Comparison of ENCODE assay signal across 7 mouse cellular contexts in the genomic region with DNA sequence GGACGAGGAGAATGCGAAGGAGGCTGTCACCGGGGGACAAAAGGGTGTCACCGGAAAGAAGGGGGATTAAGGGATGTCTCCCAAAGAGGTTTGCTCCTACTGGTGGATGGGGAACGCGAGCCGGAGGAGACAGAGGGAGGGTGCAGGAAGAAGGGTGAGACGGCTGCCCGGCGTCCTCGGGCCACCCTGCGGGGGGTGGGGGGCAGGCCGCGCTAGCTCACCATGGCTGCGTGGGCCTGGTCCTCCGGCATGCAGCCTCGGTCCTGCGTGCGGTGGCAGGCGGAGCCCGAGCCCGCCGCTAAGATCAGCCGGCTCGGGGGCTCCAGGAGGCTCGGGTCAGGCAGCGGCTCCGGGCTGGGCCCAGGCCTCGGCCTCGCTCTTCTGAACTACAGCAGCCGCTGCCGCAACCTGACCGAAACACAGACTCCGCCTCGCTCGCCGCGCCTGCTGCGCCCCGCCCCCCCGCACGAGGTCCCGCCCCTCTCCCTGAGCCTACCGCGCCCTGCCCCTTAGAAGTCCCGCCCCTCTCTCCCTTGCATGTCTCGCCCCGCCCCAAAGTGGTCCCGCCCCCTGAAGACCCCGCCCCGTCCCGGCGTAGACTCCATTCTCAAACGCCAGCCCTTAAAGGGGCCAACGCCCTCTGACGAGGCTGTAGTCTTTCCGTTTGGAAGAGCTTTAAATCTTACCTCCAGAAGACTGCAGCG. TPM values are rescaled to one million over a fixed set of nuclear protein-coding genes. Genes with fewer than 3 reads are reported as not detected.
DNase-seq lines count a peak whose midpoint lies in the region; ATAC-seq lines count a peak whose summit lies in the region.

A gene (minus strand): TSS at position 427 of the 704 bp plus-strand sequence.

- no peaks in the 10 kb centered on the region for H3K27me3 ChIP-seq in intestine, embryonic 14.5 days (replicated peaks; ENCODE audit: control insufficient read depth, insufficient read depth, low read length)
- H3K27me3 ChIP-seq in midbrain, embryonic 11.5 days (ENCODE audit: control insufficient read depth, insufficient read depth, low read length) = no peaks in the 10 kb centered on the region

- H3K9ac ChIP-seq in intestine, embryonic 14.5 days (ENCODE audit: low read length) = peak within 1 kb of the TSS; percentile 85
- H3K9ac ChIP-seq in midbrain, embryonic 11.5 days (ENCODE audit: low read length) = peak within 1 kb of the TSS; percentile 92

- WGBS in intestine, embryonic 14.5 days = under 1% methylated on average over 45 of the region's 58 CpGs
- under 1% methylated on average over 52 of the region's 58 CpGs for WGBS in midbrain, embryonic 11.5 days

- H3K4me3 ChIP-seq in intestine, embryonic 14.5 days (ENCODE audit: low read depth, low read length) = peak within 1 kb of the TSS; percentile 83
- H3K4me3 ChIP-seq in midbrain, embryonic 11.5 days (ENCODE audit: low read depth, low read length) = peak within 1 kb of the TSS; percentile 88

- H3K4me2 ChIP-seq in intestine, embryonic 14.5 days (ENCODE audit: low read length) = peak within 1 kb of the TSS; percentile 76
- peak within 1 kb of the TSS; percentile 77 for H3K4me2 ChIP-seq in midbrain, embryonic 11.5 days

- no peaks in the 10 kb centered on the region for H3K36me3 ChIP-seq in intestine, embryonic 14.5 days (ENCODE audit: control insufficient read depth, insufficient read depth, low read length)
- no peaks in the 10 kb centered on the region for H3K36me3 ChIP-seq in midbrain, embryonic 11.5 days (ENCODE audit: control insufficient read depth, insufficient read depth, low read length)

- intact Hi-C loops in left cerebral cortex, postnatal 36 days (cut with DNase I) = loop anchor here (2.0 to 10.0 kb wide), 2 partner anchors 26 to 186 kb away; no protein-coding TSS in a partner anchor

- peaks cover 16% of the 10 kb centered on the region for H3K4me1 ChIP-seq in intestine, embryonic 14.5 days (replicated peaks; ENCODE audit: control insufficient read depth, insufficient read depth, low read length)
- peaks cover 11% of the 10 kb centered on the region for H3K4me1 ChIP-seq in midbrain, embryonic 11.5 days (ENCODE audit: control insufficient read depth, insufficient read depth, low read length)

- peak; percentile 93 for ATAC-seq in intestine, embryonic 14.5 days (replicated peaks; ENCODE audit: low FRiP score, low TSS enrichment, low read depth)
- peak; percentile 95 for ATAC-seq in midbrain, embryonic 11.5 days (ENCODE audit: low FRiP score)

- 0 out of 2 replicates have a peak, but pooled peaks cover 2% of the 10 kb centered on the region for H3K9me3 ChIP-seq in intestine, embryonic 14.5 days (ENCODE audit: control insufficient read depth, low read length)
- H3K9me3 ChIP-seq in midbrain, embryonic 11.5 days (ENCODE audit: control insufficient read depth, low read length) = peaks cover 3% of the 10 kb centered on the region; the same call in 1 of the 2 replicates

- peak; percentile 94 for DNase-seq in adrenal gland, adult 2 months
- peak; percentile 97 for DNase-seq in embryo, embryonic 11 days
- peak; percentile 94 for DNase-seq in gastrocnemius, postnatal 25 days
- DNase-seq in intestine, embryonic 14.5 days (ENCODE audit: low spot score) = peak; percentile 96
- DNase-seq in left cerebral cortex, postnatal 36 days (ENCODE audit: low spot score in 2 of 2) = peak; percentile 81 to 89
- DNase-seq in midbrain, embryonic 11.5 days (ENCODE audit: low spot score, missing footprints) = peak; percentile 99
- DNase-seq in skeletal muscle tissue, adult 2 months (ENCODE audit: low read depth, low spot score) = peak; percentile 94

- peak within 1 kb of the TSS; percentile 82 for H3K27ac ChIP-seq in intestine, embryonic 14.5 days (ENCODE audit: low read depth)
- peak within 1 kb of the TSS; percentile 91 for H3K27ac ChIP-seq in midbrain, embryonic 11.5 days (ENCODE audit: low read depth, low read length)

RNA-seq across cellular contexts. Expression of the gene that starts here (rescaled TPM):
- 10 to 100 TPM; 34.1 to 43.0 TPM for total RNA-seq in adrenal gland, adult 2 months (2021)
- 7.4 and 8.6 TPM in 2 replicates for polyA plus RNA-seq in adrenal gland, adult 2 months (2012; rRNA removed)
- 10 to 100 TPM; 44.6 to 51.1 TPM for total RNA-seq in gastrocnemius, postnatal 25 days (2021)
- 14.1 and 15.9 TPM in 2 replicates for polyA plus RNA-seq in intestine, embryonic 14.5 days (2014; fragmentation: Nextera tagmentation; extraction: Ambion mirVana)
- 100 to 1,000 TPM; 101 to 103 TPM for total RNA-seq in left cerebral cortex, postnatal 36 days (2021)
- 18.8 and 22.5 TPM in 2 replicates for polyA plus RNA-seq in midbrain, embryonic 11.5 days (2014; fragmentation: Nextera tagmentation; extraction: Ambion mirVana)

Comparison
In these comparisons a context has a peak if more than half of its experiments do, and no peak if none do; other contexts are left out.
1. Peak in every context shown above with its lines: DNase-seq, ATAC-seq, H3K4me3 ChIP-seq and H3K27ac ChIP-seq.